Mouse (Mus musculus) layer of hippocampus, adult 9-10 months (tissue): ENCODE results near the gene Muc3.

Experiments
- DNase-seq: peaks from one replicate; pipeline ENCODE4 v3.0.0; 2022; ENCODE audit warnings: low spot score

Gene Muc3

GRCm38 (mm10) chr5:137095135-137095534 is 54.0 kb downstream of the Muc3 start:
- no peak for DNase-seq

GRCm38 (mm10) chr5:137093720-137094119 is 55.4 kb downstream of the Muc3 start:
- DNase-seq = no peak

GRCm38 (mm10) chr5:137091560-137091959 is 57.6 kb downstream of the Muc3 start:
- no peak for DNase-seq

- DNase-seq = no peak
These were observed 58.3 kb downstream of the Muc3 start for GRCm38 (mm10) chr5:137090870-137091269.

GRCm38 (mm10) chr5:137087410-137087809 is 61.7 kb downstream of the Muc3 start:
- DNase-seq = no peak

- no peak for DNase-seq
These were observed 63.4 kb downstream of the Muc3 start for GRCm38 (mm10) chr5:137085731-137086130.

- DNase-seq = no peak
These were observed 64.1 kb downstream of the Muc3 start for GRCm38 (mm10) chr5:137085021-137085420.
